Mouse (Mus musculus): ENCODE measurements around the gene Vps54. TPM values are rescaled to one million over a fixed set of nuclear protein-coding genes. Genes with fewer than 3 reads are reported as not detected.

The Vps54 gene
- polyA plus RNA-seq, 1 experiment: 20.3 TPM

DNA sequence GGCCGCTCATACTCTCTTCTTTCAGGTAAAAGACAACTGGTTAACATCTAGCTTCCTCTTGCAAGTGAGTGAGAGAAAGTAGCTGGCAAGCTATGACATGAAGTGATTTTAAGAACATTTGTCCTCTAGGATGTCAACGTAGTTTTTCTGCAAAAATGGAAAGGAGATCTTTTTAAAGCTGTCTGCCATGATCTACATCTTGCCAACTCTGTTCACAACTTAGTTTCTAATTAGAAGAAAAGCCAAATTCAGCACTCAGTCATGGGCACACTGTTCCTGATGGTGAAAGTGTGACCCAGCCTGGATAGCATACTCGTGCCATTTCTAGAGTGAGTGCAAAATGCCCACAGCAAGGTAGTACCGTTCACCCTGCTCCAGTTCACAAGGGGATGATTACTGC lies 100.0 kb downstream of the Vps54 start:
- no peak for DNase-seq (ENCODE audit: low read depth)

DNA sequence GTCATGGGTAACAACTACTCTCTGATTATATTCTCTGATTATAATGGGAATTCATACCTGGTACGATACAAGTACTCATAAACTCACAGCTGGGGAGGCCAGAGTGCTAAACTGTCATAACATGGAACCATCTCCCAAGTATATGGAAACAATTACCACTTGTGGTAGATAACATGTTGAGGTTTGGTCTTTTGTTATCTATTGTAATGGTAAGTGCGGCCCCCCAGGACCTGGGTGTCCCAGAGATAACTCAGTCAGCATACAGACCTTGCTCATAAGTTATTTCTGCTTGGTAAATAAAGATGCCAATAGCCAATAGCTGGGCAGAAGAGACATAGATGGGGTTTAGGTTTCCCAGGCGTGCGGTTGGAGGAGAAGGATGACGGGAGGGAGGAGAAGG lies 104.4 kb downstream of the Vps54 start:
- DNase-seq (ENCODE audit: low read depth): no peak

DNA sequence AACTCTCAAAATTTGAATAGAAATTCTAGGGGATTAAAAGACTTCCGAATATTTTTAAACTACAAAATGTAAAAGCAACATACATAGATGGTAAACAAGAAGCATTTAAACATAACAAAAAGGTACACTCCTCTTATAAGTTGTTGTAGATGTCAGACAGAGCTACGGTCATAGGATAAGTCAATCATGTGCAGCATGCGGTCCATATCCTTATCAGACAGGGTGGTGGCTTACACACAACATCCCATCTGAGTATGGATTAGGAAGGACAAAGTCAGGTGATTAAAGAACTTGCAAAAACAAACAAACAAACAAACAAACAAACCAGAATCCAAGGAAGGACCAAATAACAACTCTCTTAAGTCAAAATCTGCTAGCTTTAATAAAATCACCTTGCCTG lies 106.9 kb downstream of the Vps54 start:
- no peak for DNase-seq (ENCODE audit: low read depth)

DNA sequence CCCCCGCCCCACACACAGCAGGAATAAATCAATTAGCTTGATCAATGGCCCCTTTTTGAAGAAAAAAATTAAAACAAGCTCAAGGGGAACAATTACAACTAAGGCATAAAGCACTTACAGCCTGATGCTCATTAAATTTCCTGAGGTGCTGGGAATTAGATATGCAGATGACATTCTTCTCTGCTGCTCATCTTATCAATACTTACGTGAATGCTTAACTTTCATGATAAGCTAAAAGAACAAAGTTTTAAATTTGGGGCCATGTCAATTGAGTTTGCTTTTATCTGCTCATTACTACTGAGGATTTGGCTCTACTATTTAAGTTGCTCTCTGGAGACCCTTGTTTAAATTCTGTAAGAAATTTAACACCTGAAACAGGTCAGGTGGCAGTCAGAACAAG lies 109.8 kb downstream of the Vps54 start:
- no peak for DNase-seq (ENCODE audit: low read depth)

DNA sequence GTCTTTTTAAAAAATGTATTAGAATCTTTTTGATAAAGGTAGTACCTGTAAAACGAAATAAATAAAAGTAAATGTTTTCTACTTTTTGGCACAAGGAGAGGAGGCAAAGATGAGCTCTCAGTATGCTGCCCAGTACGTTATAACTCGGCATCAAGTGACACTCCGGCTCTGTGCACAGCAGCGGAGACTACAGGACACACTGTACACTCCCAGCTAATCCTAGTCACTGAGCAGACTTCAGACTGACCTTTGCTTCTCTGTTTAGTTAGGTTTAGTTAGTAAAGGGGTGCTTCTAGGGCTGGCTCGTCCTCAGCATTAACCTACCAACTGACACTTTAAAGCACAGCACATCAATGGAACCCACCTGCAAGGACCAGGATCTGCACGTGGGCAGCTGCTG lies 112.2 kb downstream of the Vps54 start:
- no peak for DNase-seq (ENCODE audit: low read depth)

DNA sequence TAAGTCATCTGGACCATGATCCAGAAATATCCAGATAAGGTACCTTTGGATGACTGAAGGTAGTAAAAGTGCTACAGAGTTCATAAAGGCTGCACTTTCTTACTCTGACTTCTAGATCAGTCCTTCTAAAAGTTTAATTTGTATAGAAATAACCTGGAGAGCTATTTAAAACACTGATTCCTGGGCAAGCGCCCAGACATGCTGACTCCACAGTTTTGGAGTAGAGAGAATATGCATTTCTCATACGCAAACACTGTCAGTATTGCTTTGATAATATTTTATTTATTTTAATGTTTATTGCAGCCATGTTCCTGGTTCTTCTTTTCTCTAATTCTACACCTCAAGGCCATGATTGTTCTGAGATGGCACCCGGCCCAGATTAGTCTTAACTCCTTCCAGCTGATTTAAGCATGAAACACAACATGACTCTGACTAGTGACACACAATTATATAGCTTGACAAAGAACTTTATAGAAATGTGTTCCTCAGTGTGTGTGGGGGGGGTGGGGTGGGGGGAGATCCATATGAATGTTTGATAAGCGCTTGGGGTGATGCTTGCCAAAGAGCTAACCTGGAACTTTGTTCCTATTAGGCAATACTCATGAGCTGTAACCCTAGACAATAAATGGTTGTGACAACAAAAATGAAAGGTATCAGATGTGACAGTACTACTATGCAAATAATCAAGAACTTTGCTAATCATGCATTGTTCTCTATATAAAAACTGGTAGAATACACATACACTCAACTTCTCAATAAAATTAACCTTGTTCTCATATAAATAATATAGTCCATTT lies 124.3 kb downstream of the Vps54 start:
- DNase-seq (ENCODE audit: low read depth): no peak

DNA sequence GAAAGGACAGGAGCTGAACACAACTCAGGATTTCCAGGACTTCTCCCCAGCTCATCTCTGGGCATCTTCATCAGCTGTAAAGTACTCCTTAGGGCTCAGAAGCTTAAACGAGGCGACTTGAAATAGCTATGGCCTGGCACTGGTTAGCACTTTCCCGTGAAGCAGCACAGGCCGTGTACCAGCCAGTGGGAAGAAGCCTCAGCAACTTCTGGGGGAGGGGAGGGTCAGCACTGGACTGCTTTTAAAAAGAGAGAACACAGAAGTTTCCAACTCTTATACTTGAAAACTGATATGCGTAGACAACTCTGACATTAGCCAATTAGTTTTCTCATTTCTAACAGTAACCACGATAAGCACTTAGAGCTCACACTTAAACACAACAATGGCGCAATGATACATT lies 129.4 kb downstream of the Vps54 start:
- DNase-seq (ENCODE audit: low read depth): no peak

DNA sequence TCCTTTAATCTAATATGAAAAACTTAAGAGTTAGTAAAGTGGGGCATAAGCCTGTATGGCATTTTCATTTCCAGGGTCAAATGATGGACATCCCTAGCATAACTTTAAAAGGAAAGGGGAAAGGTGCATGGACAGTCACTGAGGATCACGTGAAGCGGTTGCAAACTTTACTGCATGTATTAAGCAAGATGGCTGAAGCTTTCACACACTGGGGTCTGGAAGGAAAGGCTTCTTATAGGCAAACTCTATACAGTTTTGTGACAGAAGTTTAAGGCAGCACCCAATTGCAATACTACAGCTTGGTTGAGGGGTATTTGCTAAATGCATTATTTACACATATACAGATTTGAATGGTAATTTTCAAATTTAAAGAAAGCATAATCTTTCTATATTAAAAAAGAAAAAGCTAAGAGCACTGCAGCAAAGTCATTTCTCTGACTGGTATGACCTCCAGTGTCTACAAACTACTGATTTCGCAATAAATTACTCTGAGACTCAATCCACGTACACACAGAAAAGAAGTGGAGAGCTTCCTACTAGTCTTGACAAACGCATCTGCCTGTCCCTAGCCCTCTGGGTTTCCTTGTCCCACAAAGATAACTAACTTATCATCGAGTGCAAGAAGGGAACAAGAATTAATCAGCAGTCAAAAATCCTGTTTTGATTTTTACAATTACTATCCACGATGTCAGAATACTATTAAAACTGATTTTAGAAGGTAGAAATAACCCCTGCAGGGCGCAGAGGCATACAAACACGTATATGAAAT lies 130.4 kb downstream of the Vps54 start:
- DNase-seq (ENCODE audit: low read depth): no peak

DNA sequence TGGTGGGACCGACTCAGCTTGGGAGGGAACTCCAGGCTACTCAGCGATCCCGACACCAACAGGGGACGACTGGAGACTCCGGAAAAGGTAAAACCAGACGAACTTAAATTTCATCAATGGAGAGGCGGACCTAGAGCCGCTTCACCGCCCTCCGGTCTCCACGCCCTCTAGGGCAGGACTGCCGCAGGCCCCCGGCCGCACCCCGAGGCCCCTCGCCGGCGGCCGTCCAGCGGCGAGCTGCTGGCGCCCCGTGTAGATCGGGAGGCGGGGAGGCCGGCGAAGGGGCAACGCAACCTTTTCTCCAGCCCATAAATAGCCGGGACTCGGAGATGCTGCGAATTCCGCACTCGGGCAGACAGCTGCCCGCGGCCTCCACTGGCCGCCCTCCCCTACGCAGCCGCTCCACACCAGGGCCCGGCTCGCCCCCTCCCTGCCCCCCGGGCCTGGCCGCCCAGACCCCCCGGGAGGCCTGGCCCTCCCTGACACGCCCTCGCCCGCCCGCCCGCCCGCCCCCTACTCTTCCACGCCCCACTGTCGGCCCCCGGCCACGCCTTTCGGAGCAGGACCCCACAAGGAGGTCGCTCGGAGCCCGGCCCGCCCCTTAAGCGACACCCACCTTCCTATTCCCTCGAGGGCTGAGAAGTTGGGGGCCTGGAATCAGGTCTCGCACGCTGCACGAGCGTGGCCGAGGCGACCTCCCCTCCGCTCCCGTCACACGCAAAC lies 131.5 kb downstream of the Vps54 start:
- DNase-seq (ENCODE audit: low read depth): no peak

Other genes with a start within 250 kb of the Vps54 start
- gene Peli1, start 148.0 kb upstream of the Vps54 start, polyA plus RNA-seq (2012; rRNA removed): 16.3 and 20.5 TPM in 2 replicates
- 11.7 and 12.5 TPM in 2 replicates for gene Ugp2, start 131.9 kb downstream of the Vps54 start, polyA plus RNA-seq (2012; rRNA removed)

All from gonadal fat pad, adult 2 months (tissue).